Mouse (Mus musculus) neural tube, embryonic 12.5 days (tissue): Measurements from ENCODE around the gene Gm7247. TPM values are rescaled to one million over a fixed set of nuclear protein-coding genes. Genes with fewer than 3 reads are reported as not detected.
"Not testable (repeated sequence)": the region's sequence is repeated elsewhere in the genome, so short reads cannot be mapped to it uniquely, and the experiment has no call there.

Source experiments
- ATAC-seq: fragments of 200-750 bp; cut with Nextera tagmentation; 2 replicates; pipeline ENCODE4 v1.8.0; 2017; ENCODE audit warnings: low read depth, mild to moderate bottlenecking, moderate TSS enrichment, moderate library complexity; ENCODE audit not compliant: low FRiP score
- H3K27ac ChIP-seq: fragments of 300-500 bp; sonication (generic); 2 replicates; pipeline ENCODE4 v1.5.1; 2016
- H3K27me3 ChIP-seq: fragments of 300-500 bp; sonication (generic); replicated peaks from 2 replicates; pipeline ENCODE4 v1.6.1; 2016; ENCODE audit warnings: mild to moderate bottlenecking
- H3K36me3 ChIP-seq: fragments of 300-500 bp; sonication (generic); 2 replicates; pipeline ENCODE4 v1.6.1; 2016; ENCODE audit warnings: mild to moderate bottlenecking
- H3K4me1 ChIP-seq: fragments of 300-500 bp; sonication (generic); 2 replicates; pipeline ENCODE4 v1.6.1; 2016
- H3K4me2 ChIP-seq: fragments of 300-500 bp; sonication (generic); replicated peaks from 2 replicates; pipeline ENCODE4 v1.6.1; 2016; ENCODE audit warnings: mild to moderate bottlenecking
- H3K4me3 ChIP-seq: fragments of 300-500 bp; sonication (generic); 2 replicates; pipeline ENCODE4 v1.5.1; 2016
- H3K9ac ChIP-seq: fragments of 300-500 bp; sonication (generic); 2 replicates; pipeline ENCODE4 v1.6.1; 2016; ENCODE audit warnings: mild to moderate bottlenecking
- H3K9me3 ChIP-seq: fragments of 300-500 bp; sonication (generic); 2 replicates; pipeline ENCODE4 v1.6.1; 2016; ENCODE audit warnings: mild to moderate bottlenecking
- WGBS: fragments of 180-500 bp; shearing (Covaris S2); methylation state at CpG from one replicate; pipeline ENCODE4 v1.1.7; 2016; 5-methylcytosine and 5-hydroxymethylcytosine counted together
- polyA plus RNA-seq: library from polyadenylated mRNA; unstranded; fragments of >200 nt; fragmentation: Nextera tagmentation; extraction: Ambion mirVana; gene quantifications from 2 replicates; pipeline ENCODE4 v1.2.1, GENCODE M21; 2016

Gene Gm7247
- polyA plus RNA-seq, 1 experiment from 2014 or later: not detected

DNA sequence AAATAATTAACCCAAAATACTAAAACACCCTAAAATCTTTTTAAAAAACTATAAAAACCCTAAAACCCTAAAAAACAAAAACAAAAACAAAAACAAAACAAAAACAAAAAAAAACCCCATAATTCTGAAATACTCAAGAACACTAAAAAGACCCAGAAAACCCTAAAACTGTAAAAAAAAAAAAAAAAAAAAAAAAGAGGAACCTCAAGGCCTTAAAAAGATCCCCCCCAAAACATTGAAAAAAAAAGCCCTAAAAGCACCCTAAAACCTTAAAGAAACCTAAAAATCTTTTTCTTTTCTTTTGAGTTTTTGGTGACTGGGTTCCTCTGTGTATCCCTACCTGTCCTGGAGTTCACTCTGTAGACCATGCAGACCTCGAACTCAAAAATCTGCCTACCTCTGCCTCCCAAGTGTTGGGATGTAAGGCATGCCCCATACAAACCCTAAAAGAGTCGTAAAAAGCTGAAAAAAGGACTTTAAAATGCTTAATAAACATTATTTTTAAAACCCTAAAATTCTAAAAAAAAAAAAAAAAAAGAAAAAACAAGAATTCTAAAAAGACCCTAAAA, 138.2 kb downstream of the Gm7247 start:
- Histone ChIP-seq H3K4me1 (no peaks in the 10 kb centered on the region), H3K27ac (no peak overlapping the region), H3K36me3 (no peaks in the 10 kb centered on the region), H3K4me2 (no peak overlapping the region), H3K9me3 (no peaks in the 10 kb centered on the region), H3K9ac (no peak overlapping the region), H3K27me3 (no peaks in the 10 kb centered on the region), H3K4me3 (no peak overlapping the region)
- ATAC-seq: no peak
- 90% methylated on average over 2 of the region's 2 CpGs for WGBS

DNA sequence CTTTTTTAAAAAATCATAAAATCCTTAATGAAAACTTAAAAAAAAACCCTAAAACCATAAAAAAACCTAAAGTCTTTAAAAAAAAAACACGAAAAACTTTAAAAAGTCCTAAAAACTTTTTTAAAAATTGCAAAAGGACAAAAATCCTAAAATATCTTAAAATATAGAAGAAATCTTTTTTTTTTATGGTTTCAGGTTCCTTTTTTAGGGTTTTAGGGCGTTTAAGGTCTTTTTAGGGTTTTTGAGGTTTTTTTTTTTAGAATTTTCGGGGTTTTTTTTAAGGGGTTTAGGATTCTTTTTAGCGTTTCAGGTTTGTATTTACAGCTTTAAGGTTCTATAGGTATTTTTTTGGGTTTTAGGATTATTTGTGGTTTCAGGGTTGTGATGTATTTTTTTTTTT, 138.9 kb downstream of the Gm7247 start:
- WGBS: 92% methylated on average over 4 of the region's 4 CpGs
- H3K9ac ChIP-seq: no peak overlapping the region
- no peak overlapping the region for H3K27ac ChIP-seq
- H3K36me3 ChIP-seq: no peaks in the 10 kb centered on the region
- H3K4me3 ChIP-seq: no peak overlapping the region
- H3K4me1 ChIP-seq: no peaks in the 10 kb centered on the region
- no peak for ATAC-seq
- H3K27me3 ChIP-seq: no peaks in the 10 kb centered on the region
- no peaks in the 10 kb centered on the region for H3K9me3 ChIP-seq
- H3K4me2 ChIP-seq: no peak overlapping the region

DNA sequence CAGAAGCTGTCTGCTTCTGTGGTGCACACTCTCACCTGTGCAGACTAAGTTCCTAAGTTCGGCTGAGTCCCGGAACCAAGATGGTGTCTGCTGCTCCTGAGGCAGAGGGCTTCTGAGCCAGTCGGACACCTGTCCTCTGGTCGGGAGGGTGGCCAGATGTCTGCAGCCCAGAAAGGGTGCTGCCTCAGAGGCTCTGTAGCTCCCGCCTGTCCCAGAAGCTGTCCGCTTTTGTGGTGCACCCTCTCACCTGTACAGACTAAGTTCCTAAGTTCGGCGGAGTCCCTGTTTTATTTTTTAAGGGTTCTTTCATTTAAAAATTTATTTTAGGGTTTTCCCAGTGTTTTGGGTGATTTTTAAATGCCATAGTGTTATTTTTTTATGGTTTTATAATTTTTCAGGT, 145.9 kb downstream of the Gm7247 start:
- Histone ChIP-seq H3K36me3 (no peaks in the 10 kb centered on the region), H3K4me3 (no peak overlapping the region), H3K27ac (no peak overlapping the region), H3K9me3 (no peaks in the 10 kb centered on the region), H3K27me3 (no peaks in the 10 kb centered on the region), H3K4me1 (no peaks in the 10 kb centered on the region), H3K9ac (no peak overlapping the region), H3K4me2 (no peak overlapping the region)
- ATAC-seq: no peak
- 94% methylated on average over 8 of the region's 8 CpGs for WGBS

DNA sequence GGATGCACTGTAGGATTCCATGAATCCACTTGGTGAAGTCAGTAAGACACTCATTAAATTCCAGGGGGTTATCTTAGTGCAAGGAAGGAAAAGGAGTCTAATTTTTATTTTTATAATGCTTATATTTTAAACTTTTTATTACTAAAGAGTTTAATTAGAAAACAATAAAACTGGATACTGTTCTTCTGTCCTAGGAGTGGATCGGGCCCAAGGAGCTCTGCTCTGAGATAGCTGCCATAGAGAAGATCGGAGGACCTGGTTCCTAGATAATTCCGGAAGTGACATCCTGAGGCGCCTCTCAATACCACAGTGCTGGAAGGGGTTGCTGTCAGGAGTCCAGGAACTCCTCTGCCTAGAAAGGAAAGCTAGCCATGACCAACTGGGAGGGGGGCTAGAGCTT, 190.9 kb downstream of the Gm7247 start, which contains the start of gene Gm5622:
Gm5622 (plus strand) TSS at position 301 of the 400 bp plus-strand sequence.
- Histone ChIP-seq H3K4me2 (no peak within 1 kb of the TSS), H3K4me1 (no peaks in the 10 kb centered on the region), H3K9ac (no peak within 1 kb of the TSS), H3K36me3 (no peaks in the 10 kb centered on the region), H3K27ac (no peak within 1 kb of the TSS), H3K4me3 (no peak within 1 kb of the TSS), H3K27me3 (no peaks in the 10 kb centered on the region), H3K9me3 (no peaks in the 10 kb centered on the region)
- 91% methylated on average over 4 of the region's 4 CpGs for WGBS
- no peak for ATAC-seq

DNA sequence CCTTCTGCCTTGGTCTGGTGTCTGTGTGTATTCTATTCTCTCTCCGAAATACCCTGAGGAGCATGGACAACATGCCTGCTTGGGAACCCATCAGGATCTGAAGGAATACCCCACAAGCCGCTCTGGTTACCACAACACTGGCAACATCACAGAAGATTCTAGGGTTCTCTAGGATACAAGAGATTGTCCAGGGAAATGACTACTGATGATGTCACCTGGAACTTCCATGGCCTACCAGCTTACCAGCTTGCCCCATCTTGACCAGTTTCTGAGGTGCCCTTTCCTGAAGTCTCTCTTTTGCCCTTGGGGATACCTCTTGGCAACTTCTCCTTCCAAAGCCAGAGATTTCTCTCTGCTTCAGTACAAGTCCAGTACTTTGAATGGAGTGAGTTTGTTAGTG, 212.4 kb downstream of the Gm7247 start, which contains the start of gene Gm17175:
Gm17175 (minus strand) TSS at position 101 of the 400 bp plus-strand sequence.
- not testable (repeated sequence) for ATAC-seq, H3K36me3 ChIP-seq, H3K4me2 ChIP-seq, H3K27ac ChIP-seq, H3K4me3 ChIP-seq, H3K27me3 ChIP-seq, H3K9ac ChIP-seq, H3K9me3 ChIP-seq, H3K4me1 ChIP-seq
- WGBS: 99% methylated on average over 2 of the region's 2 CpGs

DNA sequence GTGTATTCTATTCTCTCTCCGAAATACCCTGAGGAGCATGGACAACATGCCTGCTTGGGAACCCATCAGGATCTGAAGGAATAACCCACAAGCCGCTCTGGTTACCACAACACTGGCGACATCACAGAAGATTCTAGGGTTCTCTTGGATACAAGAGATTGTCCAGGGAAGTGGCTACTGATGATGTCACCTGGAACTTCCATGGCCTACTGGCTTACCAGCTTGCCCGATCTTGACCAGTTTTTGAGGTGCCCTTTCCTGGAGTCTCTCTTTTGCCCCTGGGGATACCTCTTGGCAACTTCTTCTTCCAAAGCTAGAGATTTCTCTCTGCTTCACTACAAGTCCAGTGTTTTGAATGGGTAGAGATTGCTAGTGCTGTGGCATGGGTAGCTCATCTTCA, 230.5 kb downstream of the Gm7247 start, which contains the start of gene Gm17174:
Gm17174 (minus strand) TSS at position 101 of the 400 bp plus-strand sequence.
- not testable (repeated sequence) for H3K27ac ChIP-seq, H3K9ac ChIP-seq, H3K9me3 ChIP-seq, H3K4me2 ChIP-seq, ATAC-seq, H3K4me1 ChIP-seq, H3K36me3 ChIP-seq, H3K27me3 ChIP-seq, H3K4me3 ChIP-seq
- 94% methylated on average over 4 of the region's 4 CpGs for WGBS

DNA sequence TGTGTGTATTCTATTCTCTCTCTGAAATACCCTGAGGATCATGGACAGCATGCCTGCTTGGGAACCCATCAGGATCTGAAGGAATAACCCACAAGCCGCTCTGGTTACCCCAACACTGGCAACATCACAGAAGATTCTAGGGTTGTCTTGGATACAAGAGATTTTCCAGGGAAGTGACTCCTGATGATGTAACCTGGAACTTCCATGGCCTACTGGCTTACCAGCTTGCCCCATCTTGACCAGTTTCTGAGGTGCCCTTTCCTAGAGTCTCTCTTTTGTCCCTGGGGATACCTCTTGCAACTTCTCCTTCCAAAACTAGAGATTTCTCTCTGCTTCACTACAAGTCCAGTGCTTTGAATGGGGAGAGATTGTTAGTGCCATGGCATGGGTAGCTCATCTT, 249.7 kb downstream of the Gm7247 start, which contains the start of gene Gm17078:
Gm17078 (minus strand) TSS at position 101 of the 400 bp plus-strand sequence.
- 92% methylated on average over 1 of the region's 1 CpGs for WGBS
- Histone ChIP-seq H3K4me2 (no peak within 1 kb of the TSS), H3K36me3 (no peaks in the 10 kb centered on the region), H3K4me3 (no peak within 1 kb of the TSS), H3K9me3 (no peaks in the 10 kb centered on the region), H3K9ac (no peak within 1 kb of the TSS), H3K27ac (no peak within 1 kb of the TSS), H3K27me3 (no peaks in the 10 kb centered on the region), H3K4me1 (no peaks in the 10 kb centered on the region)
- no peak for ATAC-seq

Other genes with a start within 250 kb of the Gm7247 start
- gene Eddm3b, start 247.3 kb upstream of the Gm7247 start, polyA plus RNA-seq: not detected in 2 replicates
- gene Rnase6, start 237.8 kb upstream of the Gm7247 start, polyA plus RNA-seq: 0.11 and 0.24 TPM in 2 replicates
- gene Rnase1, start 215.0 kb upstream of the Gm7247 start, polyA plus RNA-seq: 0.39 TPM in 1 of 2 replicates, not detected in the other
- gene Rnase2b, start 199.5 kb upstream of the Gm7247 start, polyA plus RNA-seq: not detected in 2 replicates
- not detected in 2 replicates for gene Ang2, start 162.6 kb upstream of the Gm7247 start, polyA plus RNA-seq
- not detected in 2 replicates for gene Ear14, start 158.4 kb upstream of the Gm7247 start, polyA plus RNA-seq
- gene Rnase2a, start 105.6 kb upstream of the Gm7247 start, polyA plus RNA-seq: not detected in 2 replicates
- gene Vmn2r88, start 49.1 kb downstream of the Gm7247 start, polyA plus RNA-seq: not detected in 2 replicates
- not detected in 2 replicates for gene Vmn2r89, start 90.1 kb downstream of the Gm7247 start, polyA plus RNA-seq
- not detected in 2 replicates for gene Gm5622, start 191.0 kb downstream of the Gm7247 start, polyA plus RNA-seq
- not detected in 2 replicates for gene Gm17175, start 212.3 kb downstream of the Gm7247 start, polyA plus RNA-seq
- not detected in 2 replicates for gene Gm17174, start 230.4 kb downstream of the Gm7247 start, polyA plus RNA-seq
- gene Gm17078, start 249.6 kb downstream of the Gm7247 start, polyA plus RNA-seq: not detected in 2 replicates